Mouse (Mus musculus) MN1 (cell line): ENCODE results near the gene Taf12.

Experiments used
- DNase-seq: peaks from one replicate; pipeline ENCODE4 v3.0.0-alpha.2; 2016; ENCODE audit warnings: low spot score

The Taf12 gene

DNA sequence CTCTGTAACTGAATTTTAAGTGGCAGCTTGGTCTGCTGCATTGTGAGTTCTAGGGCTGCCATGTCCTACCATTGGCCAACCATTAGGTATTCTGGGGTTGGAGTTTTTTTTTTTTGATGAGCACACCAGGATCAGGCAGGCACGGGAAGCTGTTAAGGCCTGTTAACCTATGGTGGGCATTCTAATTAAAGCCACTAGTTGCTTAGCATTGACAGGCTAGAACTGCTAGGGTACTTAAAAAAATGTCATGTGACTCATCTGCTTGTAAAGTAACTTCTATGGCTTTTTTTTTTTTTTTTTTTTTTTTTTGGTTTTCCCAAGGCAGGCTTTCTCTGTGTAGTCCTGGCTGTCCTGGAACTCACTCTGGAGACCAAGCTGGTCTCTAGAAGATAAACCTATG lies 37.0 kb downstream of the Taf12 start:
- DNase-seq = no peak

DNA sequence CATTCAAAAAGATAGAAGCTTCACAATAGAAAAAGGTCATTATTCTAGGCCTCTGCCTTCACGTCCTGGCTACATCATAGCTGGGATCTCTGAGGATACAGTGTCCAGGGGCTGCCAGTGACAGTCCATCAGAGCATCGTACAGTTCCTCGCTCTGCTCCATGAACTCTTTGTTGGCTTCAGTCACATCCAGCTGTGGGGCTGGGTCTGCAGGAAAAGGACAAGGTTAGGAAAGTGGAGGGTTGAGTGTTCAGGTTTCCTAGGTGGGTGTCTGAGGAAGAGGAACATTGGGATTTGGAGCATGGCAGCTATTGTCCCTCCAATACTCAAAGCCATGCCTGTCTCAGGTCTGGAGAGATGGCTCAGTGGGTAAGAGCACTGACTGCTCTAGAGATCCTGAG lies 37.6 kb downstream of the Taf12 start:
- no peak for DNase-seq

DNA sequence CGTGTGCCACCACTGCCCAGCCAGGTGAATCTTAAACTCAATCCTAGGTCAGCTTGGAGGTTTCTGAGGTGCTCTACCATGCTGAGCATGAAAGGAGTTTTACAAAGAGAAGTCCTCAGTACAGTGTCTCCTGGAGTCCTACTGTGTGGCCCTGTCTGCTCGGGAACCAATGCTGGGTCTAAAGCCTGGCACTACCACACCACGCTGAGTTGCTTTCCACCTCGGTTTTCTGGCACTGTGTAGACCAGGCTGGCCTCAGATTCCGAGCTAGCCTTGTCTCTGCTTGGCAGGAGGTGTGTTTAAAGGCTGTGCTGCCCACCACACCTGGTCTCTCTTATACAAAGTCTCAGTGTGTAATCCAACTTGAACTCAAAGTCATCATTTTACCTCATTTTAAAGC lies 38.5 kb downstream of the Taf12 start:
- DNase-seq = no peak

DNA sequence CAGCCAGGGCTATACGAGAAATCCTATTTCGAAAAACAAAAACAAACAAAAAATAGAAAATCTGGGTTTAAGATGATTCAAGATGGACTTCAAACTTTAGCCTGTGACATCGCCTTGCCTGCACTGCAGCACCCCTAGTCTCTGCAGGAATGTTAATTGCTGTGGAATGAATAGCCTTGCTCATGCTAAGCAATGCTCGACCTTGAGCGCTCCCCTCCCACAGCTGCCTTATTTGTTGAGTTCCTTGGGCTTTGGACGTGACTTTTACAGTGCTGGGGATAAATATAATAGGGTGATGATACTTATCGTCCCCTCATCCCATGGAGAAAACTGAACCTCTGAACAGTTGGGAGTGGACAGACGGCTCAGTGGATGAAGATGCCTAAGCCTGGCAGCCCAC lies 41.5 kb downstream of the Taf12 start:
- no peak for DNase-seq

DNA sequence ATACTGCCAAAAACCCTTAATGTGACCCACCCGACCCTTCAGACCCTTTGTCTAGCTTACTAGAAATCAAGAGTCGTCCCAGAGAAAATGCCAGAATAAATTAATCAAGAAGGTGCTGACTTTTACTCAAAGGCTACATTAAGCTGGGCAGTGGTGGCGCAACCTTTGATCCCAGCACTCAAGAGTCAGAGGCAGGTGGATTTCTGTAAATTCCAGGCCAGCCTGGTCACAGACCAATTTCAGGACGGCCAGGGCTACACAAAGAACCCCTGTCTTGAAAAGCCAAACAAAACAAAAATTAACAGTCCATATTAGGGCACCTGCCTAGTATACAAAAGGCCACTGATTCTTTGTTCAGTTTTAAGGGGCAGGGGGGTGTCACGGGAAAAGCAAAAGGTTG lies 52.3 kb downstream of the Taf12 start:
- DNase-seq = no peak

DNA sequence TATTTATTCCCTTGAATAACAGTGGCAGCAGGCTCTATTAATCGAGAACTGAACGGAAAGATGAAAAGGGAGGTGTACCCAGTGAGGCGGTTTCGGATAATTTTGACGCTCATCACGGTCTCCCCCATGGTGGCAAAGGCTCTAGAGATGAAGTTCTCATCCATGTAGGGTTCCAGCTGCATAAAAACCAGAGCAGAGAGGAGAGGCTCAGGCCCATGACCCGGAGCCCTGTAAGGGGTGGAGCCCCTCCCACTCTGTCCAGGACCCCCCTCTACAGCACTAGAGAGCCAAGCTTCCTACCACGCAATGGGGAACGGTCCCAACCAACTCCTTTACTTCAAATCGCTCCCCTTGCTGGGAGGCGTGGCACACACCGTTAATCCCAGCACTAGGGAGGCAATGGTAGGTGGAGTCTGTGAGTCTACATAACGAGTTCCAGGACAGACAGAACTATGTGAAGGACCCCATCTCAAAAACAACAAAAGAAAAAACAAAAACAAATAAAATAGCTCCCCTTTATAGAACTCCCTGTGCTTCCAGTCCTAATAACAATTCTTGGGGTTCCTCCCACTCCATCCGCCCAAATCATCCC lies 54.3 kb downstream of the Taf12 start:
- DNase-seq = no peak

DNA sequence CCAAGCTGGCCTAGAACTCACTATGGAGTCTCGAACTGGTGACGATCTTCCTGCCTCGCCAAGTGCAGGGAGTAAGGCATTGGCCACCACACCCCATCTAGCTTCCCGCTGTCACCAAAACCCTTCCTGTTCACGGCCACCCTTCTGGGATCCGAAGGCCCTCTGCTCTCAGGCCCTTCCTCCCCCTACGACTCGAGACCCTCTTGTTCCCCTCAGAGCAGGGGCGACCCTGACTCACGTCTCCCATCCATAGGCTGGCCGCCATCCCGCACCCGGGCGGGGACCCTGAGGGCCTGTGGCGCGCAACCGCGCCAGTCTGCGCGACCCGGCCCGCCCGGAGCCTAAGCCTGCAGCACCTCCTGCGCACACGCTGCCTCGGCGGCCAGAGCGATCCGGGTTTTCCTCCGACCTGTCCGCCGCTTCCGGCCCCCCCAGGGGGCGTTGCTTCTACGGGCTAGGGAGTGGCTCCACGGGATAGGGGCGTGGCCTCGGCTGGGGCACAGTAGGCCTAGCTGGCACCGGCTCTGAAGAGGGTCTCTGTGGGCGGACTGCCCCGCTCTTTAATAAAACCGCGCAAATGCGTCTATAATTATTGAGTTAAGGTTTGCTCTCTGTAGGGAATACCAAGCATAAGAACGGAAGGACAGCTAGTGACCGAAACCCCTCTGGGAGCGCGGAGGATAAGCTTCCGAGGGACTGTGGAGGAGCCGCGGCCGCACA lies 55.1 kb downstream of the Taf12 start, which contains the start of gene Trnau1ap:
TSS of gene Trnau1ap (minus strand) at position 424 of the 720 bp plus-strand sequence.
- peak; percentile 84 for DNase-seq

DNA sequence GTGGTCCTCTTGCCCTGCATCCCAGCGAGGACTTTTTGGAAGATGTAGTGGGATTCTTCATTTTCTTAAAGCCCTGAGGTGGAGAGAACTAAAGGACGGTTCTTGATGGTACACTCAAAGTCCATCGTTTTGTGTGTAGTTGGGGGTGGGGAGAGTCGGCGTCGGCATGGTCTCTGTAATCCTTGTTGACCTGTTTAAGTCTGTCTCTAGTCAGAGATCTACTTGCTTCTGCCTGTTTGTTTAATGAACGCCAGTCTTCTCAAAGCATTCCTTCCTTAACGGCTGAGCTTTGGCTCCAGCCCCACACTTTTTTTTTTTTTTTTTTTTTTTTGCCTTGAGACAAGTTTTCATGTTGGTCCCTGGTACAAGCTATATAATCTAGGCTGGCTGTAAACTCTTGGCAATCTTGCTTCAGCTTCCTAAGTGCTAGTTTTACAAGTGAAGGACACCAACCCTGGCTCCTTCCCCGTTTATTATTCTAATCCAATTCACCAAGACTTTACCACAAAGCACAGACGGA lies 55.7 kb downstream of the Taf12 start:
- DNase-seq = no peak

DNA sequence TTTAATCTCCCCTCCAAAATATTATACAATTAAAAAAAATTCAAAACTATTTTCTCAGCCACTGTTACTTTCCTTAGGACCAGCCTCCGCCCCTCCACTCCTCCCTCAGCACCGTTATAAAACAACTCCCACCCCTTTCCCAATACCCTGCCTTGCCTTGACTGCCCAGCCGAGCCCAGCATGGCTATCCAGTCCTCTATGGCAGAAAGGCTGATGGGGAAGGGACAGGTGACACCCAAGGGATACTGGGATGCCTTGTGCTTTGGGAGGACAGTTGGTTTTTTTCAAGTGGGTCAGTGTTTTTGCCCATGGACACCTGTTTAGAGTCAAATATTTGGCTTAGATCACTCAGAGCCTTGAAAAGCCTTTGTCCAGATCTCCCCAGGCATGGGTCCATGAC lies 57.8 kb downstream of the Taf12 start:
- DNase-seq = no peak

DNA sequence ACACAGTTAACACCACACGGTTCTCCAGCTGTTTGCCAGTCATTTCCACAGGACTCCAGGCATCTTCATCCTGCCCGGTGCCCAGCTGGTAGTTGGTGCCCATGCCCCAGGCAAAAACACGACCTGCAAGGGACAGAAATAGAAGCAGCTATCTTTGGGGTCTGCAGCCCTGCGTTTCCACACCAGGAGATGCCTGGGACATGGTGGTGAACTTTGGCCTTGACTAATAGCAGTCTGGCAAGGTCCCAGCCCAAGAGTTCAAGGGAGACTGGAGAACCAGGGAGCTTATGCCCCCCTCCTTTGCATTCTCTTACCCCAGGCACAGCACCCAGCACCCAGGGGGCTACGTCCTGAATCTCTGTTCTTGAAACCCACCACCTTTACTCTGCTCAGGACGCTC lies 58.7 kb downstream of the Taf12 start:
- no peak for DNase-seq

DNA sequence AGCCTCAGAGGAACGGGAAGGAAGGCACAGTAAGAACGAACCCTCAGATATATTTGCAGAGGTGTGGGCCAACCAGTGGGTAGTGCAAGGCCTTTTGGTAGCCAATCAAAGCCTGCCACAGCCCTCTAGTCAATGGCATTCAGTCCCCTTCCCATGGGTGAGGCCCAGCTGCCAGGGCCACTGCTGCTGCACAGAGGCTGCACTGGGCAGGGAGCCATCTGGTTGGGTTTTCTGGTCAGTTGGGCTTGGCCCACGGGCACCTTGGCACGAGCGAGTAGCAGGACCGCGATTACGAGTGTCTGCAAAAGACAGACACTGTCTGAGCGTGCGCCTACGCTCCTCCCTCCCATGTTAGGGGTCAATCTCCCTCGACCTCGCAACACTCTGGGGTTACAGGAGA lies 64.8 kb downstream of the Taf12 start:
- DNase-seq = peak; percentile 64

DNA sequence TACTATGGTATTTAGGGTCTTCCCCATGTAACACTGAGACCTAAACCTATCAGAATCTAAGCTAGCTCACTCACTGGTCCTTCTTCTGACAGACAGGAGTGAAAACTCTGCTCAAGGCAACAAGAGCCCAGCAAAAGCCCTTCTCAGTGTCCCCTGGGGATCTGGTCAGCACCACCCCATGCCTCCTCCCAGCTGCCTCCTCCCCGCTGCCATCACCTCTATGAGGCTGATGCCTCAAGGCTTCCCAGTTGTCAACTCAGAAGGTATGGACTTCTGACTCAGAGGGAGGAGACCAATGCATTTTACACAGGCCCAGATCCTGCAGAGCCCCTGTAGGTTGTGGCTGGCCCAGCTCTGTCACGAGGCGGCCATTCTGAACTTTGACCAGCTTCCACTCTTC lies 67.3 kb downstream of the Taf12 start:
- no peak for DNase-seq

DNA sequence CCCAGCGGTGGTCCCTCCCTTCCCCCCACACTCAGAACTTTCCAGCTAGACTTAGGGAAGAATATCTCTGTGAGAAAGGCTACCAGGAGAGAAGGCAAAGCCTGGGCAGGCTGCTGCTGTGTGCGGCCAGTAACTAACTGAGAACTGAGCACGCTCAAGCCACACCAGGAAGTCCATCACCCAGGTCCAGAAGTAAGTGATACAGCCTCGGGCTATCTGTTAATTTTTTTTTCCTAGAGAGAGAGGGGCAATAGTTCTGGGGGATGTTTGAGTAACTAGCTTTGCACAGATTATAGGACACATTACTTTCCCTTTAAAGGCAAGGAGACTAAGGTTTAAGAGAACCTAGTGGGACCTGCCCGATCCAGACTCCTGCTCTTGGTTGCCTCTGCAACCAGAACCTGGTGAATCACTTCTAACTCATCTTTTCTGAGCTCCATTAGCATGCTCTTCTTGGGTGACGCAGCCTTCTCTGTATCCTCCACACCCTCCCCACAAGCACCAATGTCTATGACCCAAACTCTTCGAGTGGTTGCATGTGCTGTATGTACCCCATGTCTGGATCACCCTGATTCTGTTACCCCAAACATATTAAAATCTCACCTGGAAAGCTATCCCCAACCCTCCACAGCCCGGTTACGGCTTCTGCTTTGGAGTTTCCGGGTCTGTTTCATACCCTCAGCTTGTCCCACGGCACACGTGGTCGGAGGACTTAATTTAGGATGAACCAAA lies 70.4 kb downstream of the Taf12 start:
- no peak for DNase-seq
